Mouse (Mus musculus): ENCODE results near the gene Pus7l.

Pus7l gene

DNA sequence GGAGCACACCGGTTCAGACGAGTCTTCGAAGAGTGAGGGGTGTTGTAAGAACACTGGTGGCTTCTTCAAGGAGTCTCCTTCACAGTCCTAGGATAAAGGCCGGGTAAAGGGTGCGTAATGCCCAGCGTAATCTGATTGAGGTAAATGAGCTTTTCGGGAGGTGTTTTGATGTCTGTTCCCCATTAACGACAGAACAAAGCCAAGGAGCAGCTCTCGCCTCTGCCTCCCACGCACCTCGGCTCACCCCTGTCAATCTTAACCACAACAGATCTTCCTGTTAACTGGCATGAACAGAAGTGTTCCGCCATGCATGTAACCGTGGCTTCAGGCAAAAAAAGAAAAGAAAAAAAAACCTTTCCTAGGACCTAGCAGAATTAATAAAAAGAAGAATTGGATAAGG, 64.6 kb downstream of the Pus7l start:
- DNase-seq (ENCODE audit: low read depth, low spot score) = no peak

DNA sequence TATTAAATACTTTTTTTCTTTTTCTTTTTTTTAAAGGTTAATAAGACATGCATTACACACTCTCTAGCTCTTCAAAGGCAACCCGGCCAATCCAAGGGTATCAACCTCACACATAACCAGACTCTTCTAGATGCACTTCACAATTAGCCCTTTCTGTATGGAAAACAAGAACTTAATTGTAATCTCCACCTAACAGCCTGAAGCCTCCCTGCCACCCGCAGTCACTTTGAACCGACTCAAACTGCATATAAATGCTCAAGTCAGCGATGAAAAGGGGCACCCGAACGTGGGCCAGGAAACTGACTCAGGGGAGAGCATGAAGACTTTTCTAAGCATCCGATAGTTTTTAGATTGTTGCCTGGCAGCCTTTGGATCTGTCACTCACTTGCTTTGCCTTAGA, 66.1 kb downstream of the Pus7l start:
- no peak for DNase-seq (ENCODE audit: low read depth, low spot score)

DNA sequence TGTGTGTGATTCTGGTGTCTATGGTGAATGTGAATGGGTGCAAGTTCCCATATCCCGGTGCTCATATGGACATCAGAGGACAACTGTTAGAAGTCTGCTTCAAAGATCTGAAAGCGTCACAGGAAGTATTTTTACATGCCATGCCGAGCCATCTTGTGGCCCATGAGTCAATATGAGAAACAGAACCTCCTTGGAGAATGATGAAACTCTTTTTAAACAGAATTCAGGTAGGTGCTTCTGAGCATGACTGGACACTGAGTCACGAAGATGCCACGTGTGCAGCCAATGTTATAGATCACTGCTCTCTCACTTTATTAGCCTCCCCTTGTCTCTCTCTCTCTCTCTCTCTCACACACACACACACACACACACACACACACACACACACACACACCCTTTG, 67.4 kb downstream of the Pus7l start:
- no peak for DNase-seq (ENCODE audit: low read depth, low spot score)
